Mouse (Mus musculus): ENCODE measurements at regions not wholly inside any gene's neighbourhood (a gene's known extent, or its start where the extent isn't known, plus 50 kb on each side); places are given as distances from the start of the nearest gene placed in this dataset.
"Not testable (repeated sequence)": the region's sequence is repeated elsewhere in the genome, so short reads cannot be mapped to it uniquely, and the experiment has no call there.

- ATAC-seq; H3K4me3 ChIP-seq (ENCODE audit: low read length); H3K4me2 ChIP-seq (ENCODE audit: low read depth, low read length); H3K4me1 ChIP-seq (ENCODE audit: control insufficient read depth, insufficient read depth, low read length); H3K27me3 ChIP-seq (replicated peaks; ENCODE audit: control insufficient read depth, insufficient read depth, low read length); H3K27ac ChIP-seq (ENCODE audit: low read length); H3K9me3 ChIP-seq (ENCODE audit: control insufficient read depth, low read length); H3K36me3 ChIP-seq (ENCODE audit: control insufficient read depth, insufficient read depth, low read length); H3K9ac ChIP-seq (ENCODE audit: low read depth, low read length): not testable (repeated sequence)
- WGBS: 51% methylated on average over 2 of the region's 2 CpGs
These were observed 558.3 kb downstream of the Synb start for GRCm38 (mm10) chr14:68735756-68736155.

- H3K27ac ChIP-seq (ENCODE audit: low read length): no peak overlapping the region
- ATAC-seq: no peak
- H3K36me3 ChIP-seq (ENCODE audit: control insufficient read depth, insufficient read depth, low read length): no peaks in the 10 kb centered on the region
- no peaks in the 10 kb centered on the region for H3K4me1 ChIP-seq (ENCODE audit: control insufficient read depth, insufficient read depth, low read length)
- no peak overlapping the region for H3K4me2 ChIP-seq (ENCODE audit: low read depth, low read length)
- no peaks in the 10 kb centered on the region for H3K9me3 ChIP-seq (ENCODE audit: control insufficient read depth, low read length)
- no peak overlapping the region for H3K4me3 ChIP-seq (ENCODE audit: low read length)
- WGBS: 71% methylated on average over 6 of the region's 6 CpGs
- no peaks in the 10 kb centered on the region for H3K27me3 ChIP-seq (replicated peaks; ENCODE audit: control insufficient read depth, insufficient read depth, low read length)
- no peak overlapping the region for H3K9ac ChIP-seq (ENCODE audit: low read depth, low read length)
These were observed 572.9 kb downstream of the Synb start for GRCm38 (mm10) chr14:68721156-68721555.

- no peak for ATAC-seq
- no peaks in the 10 kb centered on the region for H3K9me3 ChIP-seq (ENCODE audit: control insufficient read depth, low read length)
- no peak overlapping the region for H3K9ac ChIP-seq (ENCODE audit: low read depth, low read length)
- H3K4me3 ChIP-seq (ENCODE audit: low read length): no peak overlapping the region
- no peak overlapping the region for H3K27ac ChIP-seq (ENCODE audit: low read length)
- no peaks in the 10 kb centered on the region for H3K27me3 ChIP-seq (replicated peaks; ENCODE audit: control insufficient read depth, insufficient read depth, low read length)
- no peaks in the 10 kb centered on the region for H3K4me1 ChIP-seq (ENCODE audit: control insufficient read depth, insufficient read depth, low read length)
- H3K36me3 ChIP-seq (ENCODE audit: control insufficient read depth, insufficient read depth, low read length): no peaks in the 10 kb centered on the region
- WGBS: 74% methylated on average over 9 of the region's 9 CpGs
- H3K4me2 ChIP-seq (ENCODE audit: low read depth, low read length): no peak overlapping the region
These were observed 574.5 kb downstream of the Synb start for GRCm38 (mm10) chr14:68719429-68720160.

- no peaks in the 10 kb centered on the region for H3K36me3 ChIP-seq (ENCODE audit: control insufficient read depth, insufficient read depth, low read length)
- no peak overlapping the region for H3K27ac ChIP-seq (ENCODE audit: low read length)
- H3K4me2 ChIP-seq (ENCODE audit: low read depth, low read length): no peak overlapping the region
- 82% methylated on average over 6 of the region's 6 CpGs for WGBS
- no peaks in the 10 kb centered on the region for H3K9me3 ChIP-seq (ENCODE audit: control insufficient read depth, low read length)
- no peak overlapping the region for H3K4me3 ChIP-seq (ENCODE audit: low read length)
- no peaks in the 10 kb centered on the region for H3K4me1 ChIP-seq (ENCODE audit: control insufficient read depth, insufficient read depth, low read length)
- H3K9ac ChIP-seq (ENCODE audit: low read depth, low read length): no peak overlapping the region
- no peak for ATAC-seq
- no peaks in the 10 kb centered on the region for H3K27me3 ChIP-seq (replicated peaks; ENCODE audit: control insufficient read depth, insufficient read depth, low read length)
These were observed 575.3 kb downstream of the Synb start for GRCm38 (mm10) chr14:68718846-68719245.

All from intestine, embryonic 16.5 days (tissue).